Mouse (Mus musculus) liver, embryonic 11.5 days (tissue): ENCODE measurements around the gene Hpca. TPM values are rescaled to one million over a fixed set of nuclear protein-coding genes. Genes with fewer than 3 reads are reported as not detected.
A peak's percentile ranks its signal among the peaks of the same experiment; 100 is the strongest.

Source experiments
- ATAC-seq: fragments of 200-750 bp; cut with Nextera tagmentation; replicated peaks from 2 replicates; pipeline ENCODE4 v1.8.0; 2017; ENCODE audit warnings: moderate number of reproducible peaks, mild to moderate bottlenecking, moderate TSS enrichment, moderate library complexity; ENCODE audit not compliant: low FRiP score
- DNase-seq: peaks from one replicate; pipeline ENCODE4 v3.0.0-alpha.2; 2017; ENCODE audit warnings: low spot score
- H3K27ac ChIP-seq: fragments of 300-500 bp; sonication (generic); 2 replicates; pipeline ENCODE4 v1.5.1; 2014; ENCODE audit warnings: mild to moderate bottlenecking, low read depth, low read length, control low read depth
- H3K27me3 ChIP-seq: fragments of 300-500 bp; sonication (generic); replicated peaks from 2 replicates; pipeline ENCODE4 v1.6.1; 2014; ENCODE audit warnings: low read length, mixed read lengths; ENCODE audit not compliant: control insufficient read depth, insufficient read depth
- H3K36me3 ChIP-seq: fragments of 300-500 bp; sonication (generic); 2 replicates; pipeline ENCODE4 v1.6.1; 2014; ENCODE audit warnings: mild to moderate bottlenecking, low read length, moderate library complexity, mixed read lengths; ENCODE audit not compliant: control insufficient read depth, insufficient read depth
- H3K4me1 ChIP-seq: fragments of 300-500 bp; sonication (generic); replicated peaks from 2 replicates; pipeline ENCODE4 v1.6.1; 2014; ENCODE audit warnings: low read length, mixed read lengths; ENCODE audit not compliant: control insufficient read depth, insufficient read depth
- H3K4me2 ChIP-seq: fragments of 300-500 bp; sonication (generic); 2 replicates; pipeline ENCODE4 v1.6.1; 2014; ENCODE audit warnings: mild to moderate bottlenecking, control low read depth, moderate library complexity
- H3K4me3 ChIP-seq: fragments of 300-500 bp; sonication (generic); 2 replicates; pipeline ENCODE4 v1.5.1; 2014; ENCODE audit warnings: low read depth, low read length, control low read depth
- H3K9ac ChIP-seq: fragments of 300-500 bp; sonication (generic); 2 replicates; pipeline ENCODE4 v1.6.1; 2014; ENCODE audit warnings: low read depth, low read length, control low read depth
- H3K9me3 ChIP-seq: fragments of 300-500 bp; sonication (generic); 2 replicates; pipeline ENCODE4 v1.6.1; 2016; ENCODE audit warnings: low read length, inconsistent platforms, mixed read lengths; ENCODE audit not compliant: control insufficient read depth
- WGBS: fragments of 180-500 bp; shearing (Covaris S2); extraction: QIAGEN DNeasy Blood & Tissue Kit; methylation state at CpG from one replicate; pipeline ENCODE4 v1.1.7; 2014; 5-methylcytosine and 5-hydroxymethylcytosine counted together
- polyA plus RNA-seq: library from polyadenylated mRNA; unstranded; fragments of >200 nt; fragmentation: Nextera tagmentation; extraction: Ambion mirVana; gene quantifications from 2 replicates; pipeline ENCODE4 v1.2.1, GENCODE M21; 2014

Gene Hpca
- 3.1 and 4.4 TPM in 2 replicates for polyA plus RNA-seq

- peaks cover 23% of the 10 kb centered on the region for H3K4me1 ChIP-seq
- peaks cover 61% of the 10 kb centered on the region for H3K27me3 ChIP-seq
- 5% methylated on average over 17 of the region's 17 CpGs for WGBS
- no peak for DNase-seq
- no peak within 1 kb of the TSS for H3K27ac ChIP-seq
- no peaks in the 10 kb centered on the region for H3K36me3 ChIP-seq
- no peak within 1 kb of the TSS for H3K9ac ChIP-seq
- H3K4me3 ChIP-seq, result peak within 1 kb of the TSS; percentile 47
- ATAC-seq, result no peak
- peak within 1 kb of the TSS; percentile 80 for H3K4me2 ChIP-seq
- no peaks in the 10 kb centered on the region for H3K9me3 ChIP-seq
These were observed at the start of gene Hpca for GRCm38 (mm10) chr4:129121569-129122086. Hpca (minus strand) TSS chr4:129122036.

- WGBS, result 79% methylated on average over 4 of the region's 4 CpGs
- H3K27me3 ChIP-seq, result no peaks in the 10 kb centered on the region
- peaks cover 9% of the 10 kb centered on the region for H3K4me1 ChIP-seq
- H3K4me3 ChIP-seq, result no peak overlapping the region
- no peak overlapping the region for H3K27ac ChIP-seq
- H3K36me3 ChIP-seq, result peaks cover 8% of the 10 kb centered on the region
- no peak overlapping the region for H3K9ac ChIP-seq
- H3K9me3 ChIP-seq, result no peaks in the 10 kb centered on the region
- no peak for DNase-seq
- H3K4me2 ChIP-seq, result no peak overlapping the region
- ATAC-seq, result no peak
These were observed 39.9 kb upstream of the Hpca start for GRCm38 (mm10) chr4:129161581-129162255.

- Histone ChIP-seq H3K27ac (no peak overlapping the region), H3K4me3 (no peak overlapping the region), H3K9me3 (no peaks in the 10 kb centered on the region), H3K27me3 (no peaks in the 10 kb centered on the region), H3K4me1 (peaks cover 9% of the 10 kb centered on the region), H3K36me3 (peaks cover 8% of the 10 kb centered on the region), H3K4me2 (no peak overlapping the region), H3K9ac (no peak overlapping the region)
- DNase-seq (no peak), ATAC-seq (no peak)
- 97% methylated on average over 1 of the region's 1 CpGs for WGBS
These were observed 39.2 kb upstream of the Hpca start for GRCm38 (mm10) chr4:129161076-129161475.

- 48% methylated on average over 3 of the region's 3 CpGs for WGBS
- H3K9me3 ChIP-seq, result no peaks in the 10 kb centered on the region
- no peak overlapping the region for H3K4me3 ChIP-seq
- no peak overlapping the region for H3K9ac ChIP-seq
- DNase-seq (no peak), ATAC-seq (peak; percentile 93)
- H3K4me2 ChIP-seq, result no peak overlapping the region
- H3K4me1 ChIP-seq, result peaks cover 9% of the 10 kb centered on the region
- H3K36me3 ChIP-seq, result peaks cover 9% of the 10 kb centered on the region; the same call in 1 of the 2 replicates
- no peaks in the 10 kb centered on the region for H3K27me3 ChIP-seq
- H3K27ac ChIP-seq, result 0 out of 2 replicates have a peak overlapping the region, but pooled peaks have one; percentile 57
These were observed 36.7 kb upstream of the Hpca start for GRCm38 (mm10) chr4:129158549-129158948.

- 85% methylated on average over 5 of the region's 5 CpGs for WGBS
- Histone ChIP-seq H3K4me3 (no peak overlapping the region), H3K36me3 (peaks cover 9% of the 10 kb centered on the region; the same call in 1 of the 2 replicates), H3K9me3 (no peaks in the 10 kb centered on the region), H3K9ac (no peak overlapping the region), H3K27ac (no peak overlapping the region), H3K27me3 (no peaks in the 10 kb centered on the region), H3K4me2 (no peak overlapping the region), H3K4me1 (peaks cover 9% of the 10 kb centered on the region)
- ATAC-seq (no peak), DNase-seq (no peak)
These were observed 35.7 kb upstream of the Hpca start for GRCm38 (mm10) chr4:129157541-129157940.

GRCm38 (mm10) chr4:129151276-129151811 is 29.5 kb upstream of the Hpca start:
- no peaks in the 10 kb centered on the region for H3K27me3 ChIP-seq
- H3K9ac ChIP-seq, result no peak overlapping the region
- H3K27ac ChIP-seq, result no peak overlapping the region
- DNase-seq (no peak), ATAC-seq (no peak)
- no peaks in the 10 kb centered on the region; the same call in 1 of the 2 replicates for H3K4me1 ChIP-seq
- WGBS, result 89% methylated on average over 4 of the region's 4 CpGs
- H3K4me2 ChIP-seq, result no peak overlapping the region
- no peak overlapping the region for H3K4me3 ChIP-seq
- peaks cover 18% of the 10 kb centered on the region; the same call in 1 of the 2 replicates for H3K36me3 ChIP-seq
- H3K9me3 ChIP-seq, result no peaks in the 10 kb centered on the region

GRCm38 (mm10) chr4:129149321-129149720 is 27.5 kb upstream of the Hpca start:
- Histone ChIP-seq H3K27me3 (no peaks in the 10 kb centered on the region), H3K9me3 (no peaks in the 10 kb centered on the region), H3K4me2 (no peak overlapping the region), H3K9ac (no peak overlapping the region), H3K27ac (no peak overlapping the region), H3K4me1 (no peaks in the 10 kb centered on the region; the same call in 1 of the 2 replicates), H3K36me3 (peaks cover 10% of the 10 kb centered on the region; the same call in 1 of the 2 replicates), H3K4me3 (no peak overlapping the region)
- DNase-seq (no peak), ATAC-seq (no peak)
- 87% methylated on average over 1 of the region's 1 CpGs for WGBS

GRCm38 (mm10) chr4:129147552-129148103 is 25.8 kb upstream of the Hpca start:
- no peaks in the 10 kb centered on the region; the same call in none of the 2 replicates for H3K4me1 ChIP-seq
- H3K4me2 ChIP-seq, result no peak overlapping the region
- ATAC-seq, result no peak
- H3K4me3 ChIP-seq, result no peak overlapping the region
- DNase-seq, result no peak
- 80% methylated on average over 13 of the region's 13 CpGs for WGBS
- H3K9ac ChIP-seq, result no peak overlapping the region
- no peaks in the 10 kb centered on the region for H3K27me3 ChIP-seq
- H3K27ac ChIP-seq, result no peak overlapping the region
- H3K9me3 ChIP-seq, result no peaks in the 10 kb centered on the region
- peaks cover 9% of the 10 kb centered on the region; the same call in 1 of the 2 replicates for H3K36me3 ChIP-seq
